Mouse (Mus musculus): ENCODE data around the gene Drg1.
A peak's percentile ranks its signal among the peaks of the same experiment; 100 is the strongest.

Gene Drg1

DNA sequence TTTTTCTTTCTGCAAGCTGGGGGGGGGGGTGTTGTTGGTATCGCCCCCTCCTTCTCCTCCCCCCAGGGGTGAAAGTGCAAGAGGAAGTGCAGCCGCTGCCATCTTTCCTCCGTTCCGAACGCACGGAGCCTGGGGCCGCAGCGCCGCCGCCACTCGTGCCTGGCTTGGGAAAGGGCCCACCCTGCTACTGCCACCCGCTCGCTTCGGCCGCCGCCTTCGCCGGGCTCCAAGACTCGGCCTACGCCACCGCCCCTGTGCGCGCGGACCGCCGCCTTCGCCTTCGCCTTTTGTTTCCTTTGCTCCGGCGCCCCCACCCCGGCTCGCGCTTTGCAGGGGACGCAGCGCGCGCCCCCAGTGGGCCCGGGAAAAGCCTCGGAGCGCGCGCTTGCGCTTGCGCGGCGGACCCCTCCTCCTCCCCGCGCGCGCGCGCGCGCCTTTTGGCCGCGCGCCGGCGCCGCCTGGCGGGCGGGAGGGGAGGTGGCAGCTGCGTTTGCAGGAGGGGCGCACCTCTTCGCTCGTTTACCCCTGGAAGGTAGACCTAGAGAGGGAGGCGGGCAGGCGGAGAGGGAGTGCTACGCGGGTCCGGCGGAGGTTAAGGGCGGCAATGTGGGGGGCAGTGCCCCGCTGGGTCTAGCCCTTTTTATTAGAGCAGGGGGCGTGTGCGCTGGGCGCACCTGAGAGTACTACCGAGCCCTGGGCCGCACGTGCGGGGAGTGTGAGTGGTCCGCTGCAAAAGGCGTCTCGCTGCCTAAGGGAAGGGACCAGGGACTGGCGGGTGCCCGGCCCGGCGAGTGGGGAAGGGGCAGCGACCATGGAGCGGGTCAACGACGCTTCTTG is 23.8 kb upstream of the Drg1 start:
- peak; percentile 81 to 87 for DNase-seq

GRCm38 (mm10) chr11:3289302-3289802 is 23.1 kb upstream of the Drg1 start:
- DNase-seq: no peak

GRCm38 (mm10) chr11:3288521-3289301 is 22.5 kb upstream of the Drg1 start, which contains the start of gene Patz1:
Gene Patz1 (plus strand): TSS chr11:3288874.
- DNase-seq: no peak

GRCm38 (mm10) chr11:3287921-3288320 is 21.7 kb upstream of the Drg1 start:
- no peak for DNase-seq

- no peak for DNase-seq
Measured at GRCm38 (mm10) chr11:3287131-3287530, 20.9 kb upstream of the Drg1 start.

DNA sequence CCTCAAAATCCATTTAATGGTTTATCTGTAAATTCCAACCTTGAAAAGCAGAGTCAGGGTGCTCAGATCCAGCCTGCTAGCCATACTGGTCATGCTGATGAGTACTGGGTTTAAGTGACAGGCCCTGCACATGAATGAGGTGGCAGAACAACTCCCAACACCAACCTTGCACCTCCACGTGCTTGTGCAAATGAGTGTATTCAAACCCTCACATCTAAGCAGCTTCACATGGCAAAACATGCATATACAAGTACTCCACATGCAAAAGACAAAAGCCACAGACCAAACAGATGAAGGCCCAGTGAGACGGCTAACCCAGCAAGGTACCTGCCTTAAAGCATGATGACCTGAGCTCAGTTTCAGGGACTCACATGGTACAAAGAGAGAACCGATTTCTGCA is 19.7 kb upstream of the Drg1 start:
- no peak for DNase-seq

DNA sequence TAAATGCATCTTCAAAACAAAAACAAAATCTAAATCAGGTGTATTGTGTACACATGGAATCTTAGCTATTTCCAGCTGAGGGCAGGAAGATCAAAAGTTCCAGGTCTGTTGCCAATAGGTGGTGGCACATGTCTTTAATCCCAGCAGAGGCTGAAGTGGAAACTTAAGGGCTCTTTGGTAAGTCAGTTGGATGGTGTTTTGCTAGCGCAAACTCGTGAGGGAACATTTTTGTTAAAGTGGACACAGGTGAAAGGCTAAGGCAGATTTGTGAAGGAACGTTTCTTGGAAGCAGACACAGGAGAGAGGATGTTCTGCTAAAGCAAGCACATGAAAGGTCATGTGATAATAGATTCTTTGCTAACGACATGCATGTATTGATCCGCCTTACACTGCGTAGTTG is 17.4 kb upstream of the Drg1 start:
- no peak for DNase-seq

DNA sequence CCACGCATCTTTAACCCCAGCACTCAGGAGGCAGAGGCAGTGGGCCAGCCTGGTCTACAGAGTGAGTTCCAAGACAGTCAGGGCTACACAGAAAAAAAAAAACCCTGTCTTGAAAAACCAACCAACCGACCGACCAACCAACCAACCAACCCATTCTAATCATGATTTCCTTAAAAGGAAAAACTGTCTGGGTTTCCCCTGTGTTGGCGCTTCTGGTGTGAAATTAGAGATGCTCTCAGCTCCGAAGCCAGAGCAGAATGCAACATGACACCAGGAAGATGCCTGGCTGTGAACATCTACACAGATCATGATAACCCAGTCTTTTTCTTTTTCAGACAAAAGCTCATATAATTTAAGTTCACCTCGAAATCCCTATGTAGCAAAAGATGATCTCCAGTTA is 16.7 kb upstream of the Drg1 start:
- DNase-seq: no peak

- no peak for DNase-seq
Measured at GRCm38 (mm10) chr11:3279729-3280128, 13.5 kb upstream of the Drg1 start.

GRCm38 (mm10) chr11:3278351-3278750 is 12.1 kb upstream of the Drg1 start:
- no peak for DNase-seq

GRCm38 (mm10) chr11:3269241-3269640 is 3.0 kb upstream of the Drg1 start:
- DNase-seq: no peak

DNA sequence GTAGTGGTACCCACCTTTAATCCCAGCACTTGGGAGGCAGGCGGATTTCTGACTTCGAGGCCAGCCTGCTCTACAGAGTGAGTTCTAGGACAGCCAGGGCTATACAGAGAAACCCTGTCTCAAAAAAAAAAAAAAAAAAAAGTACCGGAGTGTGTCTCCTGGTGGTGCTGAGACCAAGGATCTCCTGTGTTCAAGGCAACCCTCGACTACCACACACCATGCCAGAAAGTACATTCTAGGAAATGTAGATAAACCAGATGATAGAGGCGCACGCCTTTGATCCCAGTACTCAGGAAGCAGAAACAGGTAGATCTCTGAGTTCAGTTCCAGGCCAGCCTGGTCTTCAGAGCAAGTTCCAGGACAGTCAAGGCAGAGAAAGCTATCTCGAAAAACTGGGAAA is 918 bp upstream of the Drg1 start:
- DNase-seq: peak in 1 of 2 experiments; percentile 14

DNA sequence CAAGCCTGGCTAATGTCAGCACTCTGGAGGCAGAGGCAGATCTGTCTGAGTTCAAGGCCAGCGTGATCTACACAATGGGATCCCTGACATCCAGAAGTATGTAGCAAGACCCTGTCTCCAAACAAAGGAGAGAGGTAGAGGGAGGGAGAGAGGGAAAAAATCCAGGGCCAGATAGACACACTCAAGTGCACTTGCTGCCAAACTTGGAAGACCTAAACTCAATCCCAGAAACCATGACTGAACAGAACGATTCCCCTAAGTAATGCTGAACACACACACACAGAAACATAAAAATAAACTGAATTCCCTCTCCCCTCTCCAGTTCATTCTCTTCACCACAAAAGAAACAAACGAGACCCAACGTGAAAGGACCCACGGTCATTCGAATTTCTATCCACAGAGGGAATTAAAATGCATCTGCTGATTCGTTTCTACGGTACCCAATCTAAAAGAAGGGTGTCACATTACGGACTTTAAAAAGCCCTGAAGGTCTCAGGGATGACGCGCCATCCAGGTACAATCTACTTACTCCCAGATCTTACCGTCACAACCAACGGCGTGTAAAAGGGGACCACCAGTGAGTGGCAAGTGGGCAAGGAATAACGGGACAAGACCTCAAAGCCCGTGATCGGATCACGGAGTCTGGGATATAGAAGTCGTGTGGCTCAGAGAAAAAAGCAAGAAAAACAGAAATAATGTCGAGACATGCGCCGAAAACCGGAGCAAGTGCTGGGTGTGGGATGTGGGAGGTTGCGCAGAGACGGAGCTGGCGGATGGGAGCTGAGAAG is 730 bp downstream of the Drg1 start:
- no peak for DNase-seq

- DNase-seq: no peak
Measured at GRCm38 (mm10) chr11:3259537-3259936, 6.7 kb downstream of the Drg1 start.

GRCm38 (mm10) chr11:3247387-3247786 is 18.8 kb downstream of the Drg1 start:
- no peak for DNase-seq

GRCm38 (mm10) chr11:3243771-3244170 is 22.4 kb downstream of the Drg1 start:
- no peak for DNase-seq

- no peak for DNase-seq
Measured at GRCm38 (mm10) chr11:3242395-3242794, 23.8 kb downstream of the Drg1 start.

- DNase-seq: no peak
Measured at GRCm38 (mm10) chr11:3235277-3235676, 30.9 kb downstream of the Drg1 start.

DNA sequence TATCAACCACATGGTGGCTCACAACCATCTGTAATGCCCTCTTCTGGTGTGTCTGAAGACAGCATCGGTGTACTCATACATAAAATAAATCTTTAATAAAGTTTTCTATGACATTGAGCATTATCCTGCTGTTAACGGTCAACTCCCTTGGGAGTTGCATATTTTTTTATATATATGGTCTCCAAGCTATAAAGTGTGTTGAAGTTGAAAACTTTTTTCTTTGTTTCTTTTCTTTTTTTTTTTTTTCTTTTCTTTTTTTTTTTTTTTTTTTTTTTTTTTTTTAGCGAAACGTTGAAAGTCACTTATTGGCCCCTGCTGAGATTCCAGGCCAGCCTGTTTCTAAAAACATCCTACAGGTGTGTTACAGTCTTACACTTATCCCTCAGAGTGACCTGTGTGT is 32.5 kb downstream of the Drg1 start:
- DNase-seq: no peak

DNA sequence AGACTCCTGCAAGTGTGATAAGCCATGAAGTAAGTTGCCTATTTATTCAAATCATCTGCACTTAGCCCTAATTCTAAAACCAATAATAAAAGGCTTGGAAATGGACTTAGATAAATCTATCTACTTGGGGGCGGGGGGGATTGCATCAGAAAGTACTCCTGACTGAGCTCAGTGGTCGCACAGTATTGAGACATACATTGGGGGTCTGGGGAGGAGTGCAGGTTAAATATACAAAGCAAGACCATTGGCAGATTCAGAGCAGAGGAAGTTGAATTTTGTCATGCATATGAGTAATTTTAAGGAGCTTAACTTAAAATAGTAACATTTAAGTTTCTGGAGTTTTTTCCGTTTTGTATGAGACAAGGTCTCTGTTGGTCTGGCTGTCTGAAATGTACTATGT is 34.0 kb downstream of the Drg1 start:
- no peak for DNase-seq

DNA sequence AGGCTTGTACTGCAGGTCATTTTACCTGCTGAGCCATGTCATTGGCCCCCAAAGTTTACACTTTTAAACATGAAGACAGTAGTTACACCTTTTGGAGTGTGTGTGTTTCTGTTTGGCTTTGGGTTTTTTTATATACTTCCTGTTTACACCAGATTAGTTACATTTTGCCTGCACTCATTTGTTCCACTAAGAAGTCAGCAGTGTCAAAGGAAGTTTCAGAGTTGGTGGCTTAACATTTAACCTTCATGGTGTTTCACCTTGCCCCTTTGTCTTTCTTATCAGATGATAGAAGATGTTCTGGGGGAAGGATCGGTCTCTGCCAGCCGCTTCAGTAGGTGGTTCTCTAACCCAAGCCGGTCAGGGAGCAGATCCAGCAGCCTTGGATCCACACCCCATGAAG is 39.1 kb downstream of the Drg1 start:
- no peak for DNase-seq

- no peak for DNase-seq
Measured at GRCm38 (mm10) chr11:3223105-3223504, 43.1 kb downstream of the Drg1 start.

DNA sequence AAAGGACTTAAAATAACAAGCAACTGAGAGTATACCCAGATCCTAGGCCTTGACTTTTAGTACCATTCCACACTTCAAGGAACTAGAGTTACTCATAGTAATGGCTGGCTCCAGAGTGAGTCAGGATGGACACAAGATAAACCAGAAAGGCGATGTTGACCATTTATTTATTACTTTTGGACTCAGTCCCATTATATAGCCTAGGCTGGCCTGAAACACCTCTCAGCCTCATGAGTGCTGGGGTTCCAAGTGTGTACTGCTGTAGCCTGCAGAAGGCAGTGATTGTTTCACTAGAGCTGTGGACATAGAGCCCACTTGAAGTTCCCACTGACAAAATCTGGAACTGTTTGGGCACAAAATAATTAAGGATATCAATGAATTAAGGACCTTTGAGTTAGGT is 53.7 kb downstream of the Drg1 start:
- no peak for DNase-seq

All from thymus, adult 18-20 months (tissue).